Mouse (Mus musculus): Measurements from ENCODE around the gene Dync1li2. TPM values are rescaled to one million over a fixed set of nuclear protein-coding genes. Genes with fewer than 3 reads are reported as not detected.

The Dync1li2 gene
- total and polyA plus RNA-seq, 3 experiments, result 12.7 to 22.8 (median 14.3) TPM

GRCm38 (mm10) chr8:104379301-104379836 is 63.5 kb downstream of the Dync1li2 start:
- Histone ChIP-seq H3K9ac (ENCODE audit: insufficient read depth, low read depth) (no peak overlapping the region), H3K27me3 (replicated peaks) (no peaks in the 10 kb centered on the region), H3K4me2 (ENCODE audit: insufficient read depth, low read depth, poor library complexity, severe bottlenecking) (no peak overlapping the region), H3K27ac (ENCODE audit: insufficient read depth, low read depth) (no peak overlapping the region), H3K36me3 (replicated peaks in 1 of 2; ENCODE audit: control insufficient read depth in 1 of 2, insufficient read depth in 1 of 2, low read length in 1 of 2) (no peaks in the 10 kb centered on the region), H3K79me2 (replicated peaks; ENCODE audit: control insufficient read depth, extremely low read depth, insufficient read depth, poor library complexity, severe bottlenecking) (no peaks in the 10 kb centered on the region), H3K9me3 (replicated peaks; ENCODE audit: low read length) (no peaks in the 10 kb centered on the region), H3K4me1 (ENCODE audit: control insufficient read depth in 1 of 2, insufficient read depth in 2 of 2) (peaks cover 10 to 44% of the 10 kb centered on the region in 2 experiments; a peak in 3 of 4 replicates), H3K4me3 (replicated peaks in 1 of 3; ENCODE audit: low read depth in 2 of 3, low read length in 2 of 3, poor library complexity in 1 of 3) (no peak overlapping the region)
- DNase-seq (ENCODE audit: extremely low read depth), result no peak
- dilution Hi-C loops (cut with MboI; ENCODE audit: extremely low pct_ligation_motif_present, extremely low pct_unique_long_range_greater_than_20kb, low sequenced_read_pairs), result no loop called here
- TF ChIP-seq CTCF (conservative IDR thresholded peaks at IDR 0.05 in 1 of 2, IDR thresholded peaks at IDR 0.05 in 1 of 2; ENCODE audit: low read depth in 2 of 2, low read length in 2 of 2), result no peak
- no peak for TF ChIP-seq SMC3 (IDR thresholded peaks at IDR 0.05; ENCODE audit: low read depth, low read length)
- TF ChIP-seq ZNF384 (IDR thresholded peaks at IDR 0.05; ENCODE audit: low read depth, low read length), result no peak
- no peak for TF ChIP-seq MAZ (IDR thresholded peaks at IDR 0.05; ENCODE audit: low read depth, low read length)
- TF ChIP-seq MYC (IDR thresholded peaks at IDR 0.05; ENCODE audit: low read depth, low read length), result no peak
- in situ Hi-C loops (cut with MboI; ENCODE audit: low pct_ligation_motif_present, low pct_unique_long_range_greater_than_20kb, low sequenced_read_pairs), result no loop called here

DNA sequence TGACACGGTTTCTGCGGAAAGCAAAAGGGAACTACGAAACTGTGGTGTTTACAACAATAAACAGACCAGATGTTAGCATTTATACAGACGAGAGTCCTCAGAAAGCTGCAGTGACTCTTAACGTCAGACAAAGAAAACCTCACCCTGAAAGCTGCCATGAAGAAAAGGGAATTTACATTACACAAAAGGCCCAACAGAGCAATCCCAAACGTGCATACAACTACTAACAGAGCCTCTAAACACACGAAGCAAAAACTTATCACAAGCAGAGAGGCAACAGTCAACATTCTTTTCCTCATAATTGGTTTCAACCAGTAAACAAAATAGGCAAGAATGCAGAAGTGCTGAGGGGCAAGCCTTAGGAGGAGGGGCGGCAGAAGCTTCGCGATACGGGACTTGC is 66.2 kb downstream of the Dync1li2 start:
- no peak for TF ChIP-seq NELFE (IDR thresholded peaks at IDR 0.05; ENCODE audit: low read depth, low read length)
- TF ChIP-seq ZNF384 (IDR thresholded peaks at IDR 0.05; ENCODE audit: low read depth, low read length), result no peak
- no peak for TF ChIP-seq POLR2AphosphoS2 (IDR thresholded peaks at IDR 0.05; ENCODE audit: low read depth, low read length)
- TF ChIP-seq USF2 (conservative IDR thresholded peaks at IDR 0.05; ENCODE audit: low read depth, low read length), result no peak
- no peak for TF ChIP-seq SMC3 (IDR thresholded peaks at IDR 0.05; ENCODE audit: low read depth, low read length)
- no peak for TF ChIP-seq MXI1 (IDR thresholded peaks at IDR 0.05; ENCODE audit: low read depth, low read length)
- TF ChIP-seq ETS1 (conservative IDR thresholded peaks at IDR 0.05; ENCODE audit: low read depth, low read length), result no peak
- TF ChIP-seq MYC (IDR thresholded peaks at IDR 0.05; ENCODE audit: low read depth, low read length), result no peak
- TF ChIP-seq CHD2 (IDR thresholded peaks at IDR 0.05; ENCODE audit: low read length), result no peak
- TF ChIP-seq E2F4 (IDR thresholded peaks at IDR 0.05; ENCODE audit: insufficient replicate concordance, low read depth, low read length), result no peak
- no peak for TF ChIP-seq MAX (IDR thresholded peaks at IDR 0.05; ENCODE audit: low read length)
- no peak for TF ChIP-seq CHD1 (IDR thresholded peaks at IDR 0.05; ENCODE audit: low read depth, low read length)
- no peak for TF ChIP-seq ZMIZ1 (IDR thresholded peaks at IDR 0.05; ENCODE audit: low read depth, low read length)
- no peak for TF ChIP-seq RAD21 (IDR thresholded peaks at IDR 0.05; ENCODE audit: low read depth, low read length)
- in situ Hi-C loops (cut with MboI; ENCODE audit: low pct_ligation_motif_present, low pct_unique_long_range_greater_than_20kb, low sequenced_read_pairs), result no loop called here
- no peak overlapping the region for H3K4me3 ChIP-seq (replicated peaks in 1 of 3; ENCODE audit: low read depth in 2 of 3, low read length in 2 of 3, poor library complexity in 1 of 3)
- no peaks in the 10 kb centered on the region for H3K27me3 ChIP-seq (replicated peaks)
- H3K79me2 ChIP-seq (replicated peaks; ENCODE audit: control insufficient read depth, extremely low read depth, insufficient read depth, poor library complexity, severe bottlenecking), result no peaks in the 10 kb centered on the region
- peaks cover 13 to 28% of the 10 kb centered on the region in 2 experiments for H3K4me1 ChIP-seq (ENCODE audit: control insufficient read depth in 1 of 2, insufficient read depth in 2 of 2)
- H3K9ac ChIP-seq (ENCODE audit: insufficient read depth, low read depth), result no peak overlapping the region
- H3K27ac ChIP-seq (ENCODE audit: insufficient read depth, low read depth), result no peak overlapping the region
- no peak overlapping the region for H3K4me2 ChIP-seq (ENCODE audit: insufficient read depth, low read depth, poor library complexity, severe bottlenecking)
- dilution Hi-C loops (cut with MboI; ENCODE audit: extremely low pct_ligation_motif_present, extremely low pct_unique_long_range_greater_than_20kb, low sequenced_read_pairs), result no loop called here
- DNase-seq (ENCODE audit: extremely low read depth), result no peak
- no peaks in the 10 kb centered on the region for H3K36me3 ChIP-seq (replicated peaks in 1 of 2; ENCODE audit: control insufficient read depth in 1 of 2, insufficient read depth in 1 of 2, low read length in 1 of 2)
- no peaks in the 10 kb centered on the region for H3K9me3 ChIP-seq (replicated peaks; ENCODE audit: low read length)

All from CH12.LX (cell line).